Mouse (Mus musculus): ENCODE data around the gene Atp6v0a1.

DNA sequence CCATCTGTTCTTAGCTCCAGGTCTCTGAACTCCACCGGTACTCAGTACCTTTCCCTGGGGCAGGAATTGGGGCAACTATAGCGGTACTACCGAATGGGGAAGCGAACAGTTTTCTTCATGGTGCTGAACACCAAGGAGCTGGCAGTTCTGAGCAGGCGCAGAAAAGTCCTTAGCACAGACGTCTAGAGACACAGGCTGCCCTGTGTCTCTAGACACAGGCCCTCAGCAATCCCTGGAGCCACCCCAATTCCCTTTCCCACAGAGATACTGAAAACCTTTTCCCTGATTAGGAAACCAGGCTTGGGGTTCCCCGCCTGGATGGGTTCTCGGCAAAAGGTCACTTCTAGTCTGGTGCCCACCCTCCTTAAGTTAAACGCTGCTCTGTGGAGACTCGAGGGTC is 37.8 kb upstream of the Atp6v0a1 start:
- TF ChIP-seq CTCF (IDR thresholded peaks at IDR 0.05; ENCODE audit: borderline replicate concordance, insufficient read depth, low read length) (no peak), POLR2A (IDR thresholded peaks at IDR 0.05; ENCODE audit: low read depth, low read length) (no peak)
